Mouse (Mus musculus): ENCODE measurements at regions not wholly inside any gene's neighbourhood (a gene's known extent, or its start where the extent isn't known, plus 50 kb on each side); places are given as distances from the start of the nearest gene placed in this dataset.

DNA sequence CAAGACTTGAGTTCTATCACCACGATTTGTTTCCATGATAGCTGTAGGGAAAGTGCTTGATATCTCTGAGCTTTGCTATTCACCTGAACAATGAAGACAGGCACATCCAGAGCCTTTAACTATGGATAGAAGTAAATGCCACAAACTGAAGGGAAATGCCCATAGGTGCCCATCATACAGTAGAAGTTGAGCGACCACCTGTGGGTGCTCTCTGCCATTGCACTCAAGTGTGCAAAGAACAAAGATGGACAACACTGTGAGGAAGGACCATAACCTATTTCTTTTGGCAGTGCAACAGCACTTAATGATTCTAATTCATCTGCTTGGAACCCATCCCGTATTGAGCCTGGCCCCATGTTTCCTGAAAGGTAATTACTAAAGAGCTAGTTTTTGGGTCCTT, 116.4 kb upstream of the Ngly1 start:
- TF ChIP-seq CTCF (IDR thresholded peaks at IDR 0.05; ENCODE audit: low read depth, low read length) (no peak), POLR2A (IDR thresholded peaks at IDR 0.05; ENCODE audit: insufficient read depth, low read length) (no peak)
